Mouse (Mus musculus) CH12.LX (cell line): ENCODE measurements at regions not wholly inside any gene's neighbourhood (a gene's known extent, or its start where the extent isn't known, plus 50 kb on each side); places are given as distances from the start of the nearest gene placed in this dataset.

Experiments used
- CTCF ChIP-seq, 2 experiments: IDR thresholded peaks in 1 of 2; conservative IDR thresholded peaks in 1 of 2; 2 replicates each; pipeline ENCODE4 v1.5.1; 2011 to 2012; ENCODE audit warnings: low read depth in 2 of 2, low read length in 2 of 2, improper control_type of control experiment in 1 of 2, inconsistent platforms in 1 of 2, mild to moderate bottlenecking in 1 of 2, moderate library complexity in 1 of 2
- GABPA ChIP-seq: IDR thresholded peaks from 2 replicates; pipeline ENCODE4 v1.6.1; 2012; ENCODE audit warnings: low read depth, low read length, improper control_type of control experiment, inconsistent platforms; ENCODE audit not compliant: insufficient replicate concordance
- POLR2A ChIP-seq: IDR thresholded peaks from 2 replicates; pipeline ENCODE4 v1.6.1; 2011; ENCODE audit warnings: low read depth, mild to moderate bottlenecking, improper control_type of control experiment, low read length

DNA sequence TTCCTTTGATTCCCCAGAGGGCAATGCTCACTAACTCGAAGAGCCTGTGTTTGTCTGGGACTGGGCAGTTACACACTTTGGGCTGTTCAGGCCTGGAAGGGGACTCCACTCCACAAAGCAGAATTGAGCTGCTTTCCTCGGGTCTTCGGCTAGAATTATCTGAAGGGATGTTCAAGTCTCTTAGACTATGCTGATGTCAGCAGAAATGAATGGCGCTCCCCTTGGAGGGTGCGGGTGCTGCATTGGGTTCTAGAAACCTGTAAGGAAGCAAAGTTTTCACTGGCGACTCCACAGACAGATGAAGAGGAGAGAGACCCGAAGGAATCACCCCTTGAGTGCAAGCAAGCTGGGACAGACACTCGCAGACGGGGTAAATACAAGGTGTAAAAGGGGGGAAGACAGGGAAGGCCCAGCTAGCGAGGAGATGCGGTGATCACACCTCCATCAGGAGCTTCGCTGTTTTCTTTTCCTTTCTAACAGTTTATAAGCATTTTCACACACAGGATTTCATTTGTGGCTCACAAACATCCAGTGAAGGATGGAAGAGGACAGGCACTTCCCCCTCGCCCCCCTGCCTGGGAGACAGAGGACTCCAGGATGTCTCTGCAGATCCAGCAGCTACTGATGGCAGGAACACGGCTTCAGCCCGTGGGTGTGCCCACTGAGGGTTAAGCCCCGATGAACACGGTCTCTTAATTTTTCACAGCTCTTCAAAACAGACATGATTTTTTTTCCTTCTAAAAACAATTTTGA lies 314.2 kb downstream of the Gm49356 start:
- TF ChIP-seq CTCF (conservative IDR thresholded peaks at IDR 0.05 in 1 of 2, IDR thresholded peaks at IDR 0.05 in 1 of 2; ENCODE audit: low read depth in 2 of 2, low read length in 2 of 2) = no peak
- TF ChIP-seq GABPA = no peak
- no peak for TF ChIP-seq POLR2A
